Mouse (Mus musculus): ENCODE results near the gene Cdkl4. TPM values are rescaled to one million over a fixed set of nuclear protein-coding genes. Genes with fewer than 3 reads are reported as not detected.

The Cdkl4 gene
- polyA plus RNA-seq (2017; shearing (Covaris generic)), result 0.71 TPM

DNA sequence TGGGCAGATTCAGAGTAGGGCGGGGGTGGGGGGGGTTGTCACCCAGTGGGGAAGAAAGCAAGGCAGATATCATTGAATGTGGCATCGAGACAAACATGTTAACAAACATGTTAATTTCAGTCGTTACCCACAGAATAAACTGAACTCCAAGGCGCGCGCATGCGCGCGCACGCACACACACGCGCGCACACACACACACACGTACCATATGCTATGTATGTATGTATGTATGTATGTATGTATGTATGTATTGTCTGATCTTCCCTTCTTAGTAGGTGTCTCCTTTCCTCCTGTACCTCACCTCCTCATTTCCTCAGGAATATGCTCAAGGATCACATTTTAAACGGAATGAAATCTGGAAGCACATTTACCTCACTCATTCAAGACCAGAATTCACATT is at the start of gene Cdkl4:
TSS of gene Cdkl4 (minus strand) at position 175 of the 400 bp plus-strand sequence.

DNA sequence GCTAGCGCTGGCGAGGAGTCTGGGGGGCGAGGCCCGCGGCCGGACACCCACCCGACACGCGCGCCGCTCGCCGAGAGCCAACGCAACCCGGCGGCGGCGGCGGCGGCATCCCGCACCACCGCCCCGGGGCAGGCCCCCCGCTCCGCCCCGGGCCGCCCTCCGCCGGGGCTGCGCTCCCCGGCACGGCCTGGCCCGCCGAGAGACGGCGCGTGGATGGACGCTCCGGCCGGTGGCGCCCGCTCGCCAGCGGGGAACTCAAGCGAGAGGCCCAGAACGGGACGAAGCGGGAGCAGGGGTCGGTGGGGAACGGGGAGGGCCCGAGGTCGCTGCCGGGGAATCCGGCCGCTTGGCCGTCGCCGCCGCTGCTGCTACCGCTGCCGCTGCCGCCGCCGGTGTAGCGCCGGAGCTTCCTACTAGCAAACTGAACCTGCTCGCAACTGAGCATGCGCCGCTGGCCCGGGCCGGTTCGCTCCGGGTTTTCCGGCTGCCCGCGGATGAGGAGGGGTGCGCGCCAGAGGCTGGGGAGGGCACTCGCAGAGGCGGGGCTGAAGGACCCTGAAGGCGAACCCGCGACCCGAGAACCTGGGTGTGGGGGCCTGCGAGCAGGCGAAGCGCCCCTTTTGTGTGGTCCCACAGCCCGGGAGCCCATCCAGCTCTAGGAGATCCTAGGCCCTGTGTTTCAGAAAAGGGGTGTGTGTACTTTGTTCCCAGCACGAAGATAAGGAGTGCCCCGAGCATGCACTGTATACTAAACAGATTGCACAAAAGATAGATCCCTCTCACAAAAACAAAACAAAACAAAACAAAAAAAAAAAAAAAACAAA is 97.4 kb downstream of the Cdkl4 start, which contains the start of gene Sos1:
TSS of gene Sos1 (minus strand) at position 423 of the 824 bp plus-strand sequence.

Other genes with a start within 250 kb of the Cdkl4 start
- not detected for gene Gm10190, start 204.3 kb downstream of the Cdkl4 start, polyA plus RNA-seq (2017; shearing (Covaris generic))
- gene Sos1, start 97.4 kb downstream of the Cdkl4 start, polyA plus RNA-seq (2017; shearing (Covaris generic)), result 24.6 TPM
- gene Map4k3, start 150.7 kb upstream of the Cdkl4 start, polyA plus RNA-seq (2017; shearing (Covaris generic)), result 17.1 TPM

Measured in effector memory CD4-positive, alpha-beta T cell, adult 5 months (primary cell).